In the genomic region with DNA sequence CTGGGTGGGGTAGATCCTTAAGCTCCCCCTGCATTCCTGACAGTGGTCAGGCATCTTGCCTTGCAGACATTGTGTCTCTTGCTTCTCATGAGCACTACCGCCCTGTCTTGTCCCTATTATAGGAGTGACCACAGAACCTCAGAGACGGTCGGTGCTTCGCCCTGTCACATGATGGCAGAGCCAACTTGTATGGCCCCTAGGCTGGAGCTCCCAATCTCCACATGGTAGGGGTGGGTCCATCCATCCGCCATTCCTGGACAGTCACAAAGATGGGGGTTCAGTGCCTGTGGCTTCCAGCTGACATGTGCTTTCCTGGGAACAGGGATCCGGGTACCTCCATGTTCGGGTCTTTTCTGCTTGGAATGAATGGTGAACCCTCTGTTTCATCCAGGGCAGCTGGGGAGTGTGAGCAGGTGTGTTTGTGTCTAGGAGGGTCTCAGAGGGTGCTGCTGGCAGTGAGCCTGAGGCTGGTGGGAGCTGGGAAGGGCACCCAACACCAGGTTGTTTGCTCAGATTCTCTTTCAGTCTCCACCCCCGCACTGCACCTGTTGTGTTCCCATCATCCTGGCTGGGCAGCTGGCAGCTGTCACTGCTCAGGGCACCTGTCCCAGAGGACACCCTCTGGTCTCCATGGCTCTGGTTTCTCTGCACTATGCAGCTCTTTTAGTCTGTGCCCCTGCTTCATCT, we compare ENCODE assay signal across 10 mouse cellular contexts. TPM values are rescaled to one million over a fixed set of nuclear protein-coding genes. Genes with fewer than 3 reads are reported as not detected.
DNase-seq lines count a peak whose midpoint lies in the region; ATAC-seq and TF ChIP-seq lines count a peak whose summit lies in the region.
"Had no signal": no experiment of that assay in that cellular context is flagged by ENCODE, and none has a peak within 500 bp of the region (broad histone marks: within the 10 kb centered on the region; RNA-seq: fewer than 3 reads in every experiment).

No protein-coding gene starts in this region.

- H3K9me3 ChIP-seq in forebrain, embryonic 16.5 days (ENCODE audit: control insufficient read depth, low read length): no peaks in the 10 kb centered on the region
- no peaks in the 10 kb centered on the region for H3K9me3 ChIP-seq in forebrain, postnatal 0 days (ENCODE audit: low read length)
- H3K9me3 ChIP-seq in stomach, embryonic 14.5 days (ENCODE audit: control insufficient read depth, low read depth, low read length): no peaks in the 10 kb centered on the region
- no peaks in the 10 kb centered on the region for H3K9me3 ChIP-seq in stomach, postnatal 0 days (ENCODE audit: control insufficient read depth, low read length)
- H3K9me3 ChIP-seq in hindbrain, postnatal 0 days (ENCODE audit: low read length): no peaks in the 10 kb centered on the region
- no peaks in the 10 kb centered on the region for H3K9me3 ChIP-seq in forebrain, embryonic 10.5 days

- H3K4me2 ChIP-seq in forebrain, embryonic 16.5 days (ENCODE audit: low read length): no peak overlapping the region
- H3K4me2 ChIP-seq in forebrain, postnatal 0 days (ENCODE audit: low read depth): no peak overlapping the region
- no peak overlapping the region for H3K4me2 ChIP-seq in stomach, embryonic 14.5 days (replicated peaks; ENCODE audit: low read depth, low read length)
- H3K4me2 ChIP-seq in stomach, postnatal 0 days (replicated peaks; ENCODE audit: low read depth): no peak overlapping the region
- H3K4me2 ChIP-seq in hindbrain, postnatal 0 days (ENCODE audit: low read depth, low read length): no peak overlapping the region

- no peak for TF ChIP-seq EP300 in stomach, postnatal 0 days (optimal IDR thresholded peaks at IDR 0.05)

- H3K36me3 ChIP-seq in forebrain, embryonic 16.5 days (ENCODE audit: control insufficient read depth, insufficient read depth): no peaks in the 10 kb centered on the region
- no peaks in the 10 kb centered on the region for H3K36me3 ChIP-seq in forebrain, postnatal 0 days (ENCODE audit: insufficient read depth)
- no peaks in the 10 kb centered on the region for H3K36me3 ChIP-seq in stomach, embryonic 14.5 days (ENCODE audit: control insufficient read depth, insufficient read depth, low read length)
- no peaks in the 10 kb centered on the region for H3K36me3 ChIP-seq in stomach, postnatal 0 days (ENCODE audit: control insufficient read depth, insufficient read depth, low read length)
- no peaks in the 10 kb centered on the region for H3K36me3 ChIP-seq in hindbrain, postnatal 0 days (ENCODE audit: insufficient read depth, low read length)
- no peaks in the 10 kb centered on the region for H3K36me3 ChIP-seq in forebrain, embryonic 10.5 days (replicated peaks)

- no peak for DNase-seq in forebrain, postnatal 0 days
- DNase-seq in stomach, postnatal 0 days (ENCODE audit: low spot score): no peak
- DNase-seq in hindbrain, postnatal 0 days (ENCODE audit: low spot score): no peak
- DNase-seq in adrenal gland, postnatal 25 days: no peak
- DNase-seq in forebrain, embryonic 10.5 days (ENCODE audit: extremely low spot score, low spot score): no peak
- DNase-seq: kidney, postnatal 10 days; liver, postnatal 0 days had no signal

- WGBS in forebrain, embryonic 16.5 days: 85% methylated on average over 8 of the region's 8 CpGs
- 88% methylated on average over 8 of the region's 8 CpGs for WGBS in forebrain, postnatal 0 days
- WGBS in stomach, embryonic 14.5 days: 80% methylated on average over 8 of the region's 8 CpGs
- WGBS in stomach, postnatal 0 days: 87% methylated on average over 8 of the region's 8 CpGs
- WGBS in hindbrain, postnatal 0 days: 81% methylated on average over 8 of the region's 8 CpGs
- WGBS in forebrain, embryonic 10.5 days: 91% methylated on average over 8 of the region's 8 CpGs

- no peak overlapping the region for H3K9ac ChIP-seq in forebrain, embryonic 16.5 days (replicated peaks; ENCODE audit: low read depth, low read length)
- no peak overlapping the region for H3K9ac ChIP-seq in forebrain, postnatal 0 days
- no peak overlapping the region for H3K9ac ChIP-seq in stomach, embryonic 14.5 days (replicated peaks; ENCODE audit: low read depth, low read length)
- H3K9ac ChIP-seq in stomach, postnatal 0 days (ENCODE audit: low read length): no peak overlapping the region
- no peak overlapping the region for H3K9ac ChIP-seq in hindbrain, postnatal 0 days (replicated peaks; ENCODE audit: low read length)
- H3K9ac ChIP-seq: liver, postnatal 0 days had no signal

- H3K27ac ChIP-seq in forebrain, embryonic 16.5 days (ENCODE audit: low read length): no peak overlapping the region
- no peak overlapping the region for H3K27ac ChIP-seq in forebrain, postnatal 0 days (ENCODE audit: low read depth, low read length)
- H3K27ac ChIP-seq in stomach, embryonic 14.5 days (ENCODE audit: low read length): no peak overlapping the region; the same call in 1 of the 2 replicates
- no peak overlapping the region for H3K27ac ChIP-seq in stomach, postnatal 0 days (replicated peaks)
- 0 out of 2 replicates have a peak overlapping the region, but pooled peaks have one; percentile 4 for H3K27ac ChIP-seq in hindbrain, postnatal 0 days
- no peak overlapping the region for H3K27ac ChIP-seq in forebrain, embryonic 10.5 days

- peaks cover 7% of the 10 kb centered on the region for H3K4me1 ChIP-seq in forebrain, embryonic 16.5 days (replicated peaks; ENCODE audit: control insufficient read depth, insufficient read depth, low read length)
- H3K4me1 ChIP-seq in forebrain, postnatal 0 days (ENCODE audit: insufficient read depth): no peaks in the 10 kb centered on the region
- H3K4me1 ChIP-seq in stomach, embryonic 14.5 days (ENCODE audit: control insufficient read depth, insufficient read depth, low read length): no peaks in the 10 kb centered on the region
- no peaks in the 10 kb centered on the region for H3K4me1 ChIP-seq in stomach, postnatal 0 days (replicated peaks; ENCODE audit: control insufficient read depth, insufficient read depth)
- H3K4me1 ChIP-seq in hindbrain, postnatal 0 days (ENCODE audit: insufficient read depth, low read length): 0 out of 2 replicates have a peak, but pooled peaks cover 3% of the 10 kb centered on the region
- 0 out of 2 replicates have a peak, but pooled peaks cover 3% of the 10 kb centered on the region for H3K4me1 ChIP-seq in forebrain, embryonic 10.5 days

- ATAC-seq in forebrain, embryonic 16.5 days: 0 out of 2 replicates have a peak, but pooled peaks have one; percentile 36
- no peak for ATAC-seq in forebrain, postnatal 0 days
- ATAC-seq in stomach, embryonic 14.5 days (ENCODE audit: insufficient number of reproducible peaks, insufficient read depth, low FRiP score, low read depth): 0 out of 2 replicates have a peak, but pooled peaks have one; percentile 4
- ATAC-seq in stomach, postnatal 0 days (ENCODE audit: low FRiP score, low TSS enrichment): no peak
- ATAC-seq in hindbrain, postnatal 0 days: peak; percentile 51; the same call in 1 of the 2 replicates
- ATAC-seq in megakaryocyte, adult 5-6 weeks (ENCODE audit: poor library complexity, severe bottlenecking): no peak
- ATAC-seq: liver, postnatal 0 days had no signal

- H3K4me3 ChIP-seq in forebrain, embryonic 16.5 days (replicated peaks; ENCODE audit: low read length): no peak overlapping the region
- H3K4me3 ChIP-seq in forebrain, postnatal 0 days (ENCODE audit: low read depth, low read length): no peak overlapping the region
- H3K4me3 ChIP-seq in stomach, embryonic 14.5 days (ENCODE audit: low read depth, low read length): no peak overlapping the region
- no peak overlapping the region for H3K4me3 ChIP-seq in stomach, postnatal 0 days (ENCODE audit: low read depth, low read length)
- no peak overlapping the region for H3K4me3 ChIP-seq in hindbrain, postnatal 0 days (ENCODE audit: low read length)
- H3K4me3 ChIP-seq in forebrain, embryonic 10.5 days: no peak overlapping the region

- TF ChIP-seq CTCF in forebrain, postnatal 0 days (IDR thresholded peaks at IDR 0.05; ENCODE audit: low read depth): no peak
- no peak for TF ChIP-seq CTCF in stomach, postnatal 0 days (IDR thresholded peaks at IDR 0.05; ENCODE audit: low read depth)
- TF ChIP-seq CTCF in hindbrain, postnatal 0 days (IDR thresholded peaks at IDR 0.05; ENCODE audit: low read depth): no peak

- no peaks in the 10 kb centered on the region for H3K27me3 ChIP-seq in forebrain, embryonic 16.5 days (replicated peaks; ENCODE audit: control insufficient read depth, insufficient read depth, low read length)
- no peaks in the 10 kb centered on the region for H3K27me3 ChIP-seq in forebrain, postnatal 0 days (ENCODE audit: insufficient read depth, low read length)
- H3K27me3 ChIP-seq in stomach, embryonic 14.5 days (ENCODE audit: control insufficient read depth, insufficient read depth, low read length): no peaks in the 10 kb centered on the region
- no peaks in the 10 kb centered on the region for H3K27me3 ChIP-seq in stomach, postnatal 0 days (ENCODE audit: control insufficient read depth, insufficient read depth, low read length)
- no peaks in the 10 kb centered on the region for H3K27me3 ChIP-seq in hindbrain, postnatal 0 days (ENCODE audit: insufficient read depth, low read length)
- 0 out of 2 replicates have a peak, but pooled peaks cover 5% of the 10 kb centered on the region for H3K27me3 ChIP-seq in forebrain, embryonic 10.5 days (ENCODE audit: poor library complexity, severe bottlenecking)

RNA-seq across cellular contexts. Expression of gene Neurl1a, which starts 43.7 kb away (rescaled TPM):
- 7.2 and 11.0 TPM in 2 replicates for polyA plus RNA-seq in forebrain, embryonic 16.5 days (2015; fragmentation: Nextera tagmentation; extraction: Ambion mirVana)
- total RNA-seq in forebrain, postnatal 0 days (2014; rRNA removed): 51.5 and 52.1 TPM in 2 replicates
- polyA plus RNA-seq in forebrain, postnatal 0 days (2015; fragmentation: Nextera tagmentation; extraction: Ambion mirVana): 11.6 and 15.7 TPM in 2 replicates
- polyA plus RNA-seq in stomach, embryonic 14.5 days (2014; fragmentation: Nextera tagmentation; extraction: Ambion mirVana): 9.5 and 10.2 TPM in 2 replicates
- polyA plus RNA-seq in stomach, postnatal 0 days (2015; fragmentation: Nextera tagmentation; extraction: Ambion mirVana): 3.9 TPM in 2 replicates
- total RNA-seq in hindbrain, postnatal 0 days (2014; rRNA removed): 95.4 and 114 TPM in 2 replicates
- 16.2 and 16.9 TPM in 2 replicates for polyA plus RNA-seq in hindbrain, postnatal 0 days (2015; fragmentation: Nextera tagmentation; extraction: Ambion mirVana)
- not detected in 2 replicates for total RNA-seq in megakaryocyte, adult 5-6 weeks (2015)
- total RNA-seq in megakaryocyte, adult 5-6 weeks (2017): not detected in 2 replicates
- 13.0 and 13.9 TPM in 2 replicates for total RNA-seq in adrenal gland, postnatal 25 days (2021)
- polyA plus RNA-seq in forebrain, embryonic 10.5 days (2016; fragmentation: Nextera tagmentation; extraction: Ambion mirVana): 4.1 and 5.2 TPM in 2 replicates

Comparison
In these comparisons a context has a peak if more than half of its experiments do, and no peak if none do; other contexts are left out.
1. ATAC-seq: peak in forebrain, embryonic 16.5 days (single experiment), stomach, embryonic 14.5 days (single experiment) and hindbrain, postnatal 0 days (single experiment); none in forebrain, postnatal 0 days (single experiment), stomach, postnatal 0 days (single experiment) and megakaryocyte, adult 5-6 weeks (single experiment).